Mouse (Mus musculus): ENCODE measurements around the gene Lamtor2. TPM values are rescaled to one million over a fixed set of nuclear protein-coding genes. Genes with fewer than 3 reads are reported as not detected.
A peak's percentile ranks its signal among the peaks of the same experiment; 100 is the strongest.

The Lamtor2 gene
- polyA plus RNA-seq, 1 experiment from 2014 or later = 194 TPM

GRCm38 (mm10) chr3:88538271-88539145 lies 14.4 kb downstream of the Lamtor2 start:
- ATAC-seq (ENCODE audit: insufficient number of reproducible peaks, low FRiP score, low TSS enrichment, low read depth) = no peak
- Histone ChIP-seq H3K27ac (peak overlapping the region; percentile 18; the same call in 1 of the 2 replicates), H3K9me3 (no peaks in the 10 kb centered on the region), H3K36me3 (peaks cover 49% of the 10 kb centered on the region), H3K4me3 (no peak overlapping the region), H3K27me3 (no peaks in the 10 kb centered on the region), H3K4me1 (peaks cover 71% of the 10 kb centered on the region), H3K4me2 (no peak overlapping the region), H3K9ac (no peak overlapping the region)
- 61% methylated on average over 9 of the region's 9 CpGs for WGBS

- Histone ChIP-seq H3K9me3 (no peaks in the 10 kb centered on the region), H3K27ac (peak overlapping the region; percentile 75; the same call in 1 of the 2 replicates), H3K4me2 (0 out of 2 replicates have a peak overlapping the region, but pooled peaks have one; percentile 79), H3K27me3 (no peaks in the 10 kb centered on the region), H3K36me3 (peaks cover 47% of the 10 kb centered on the region), H3K9ac (no peak overlapping the region), H3K4me1 (peaks cover 74% of the 10 kb centered on the region), H3K4me3 (peak overlapping the region; percentile 82; the same call in 1 of the 2 replicates)
- ATAC-seq (ENCODE audit: insufficient number of reproducible peaks, low FRiP score, low TSS enrichment, low read depth) = no peak
- WGBS = 70% methylated on average over 6 of the region's 6 CpGs
These were observed 15.7 kb downstream of the Lamtor2 start for GRCm38 (mm10) chr3:88537146-88537545.

GRCm38 (mm10) chr3:88536103-88536930 lies 16.6 kb downstream of the Lamtor2 start:
- Histone ChIP-seq H3K4me2 (peak overlapping the region; percentile 79), H3K9me3 (no peaks in the 10 kb centered on the region), H3K4me3 (peak overlapping the region; percentile 82), H3K27me3 (no peaks in the 10 kb centered on the region), H3K36me3 (peaks cover 47% of the 10 kb centered on the region), H3K27ac (peak overlapping the region; percentile 75), H3K9ac (0 out of 2 replicates have a peak overlapping the region, but pooled peaks have one; percentile 23), H3K4me1 (peaks cover 70% of the 10 kb centered on the region)
- WGBS = 10% methylated on average over 64 of the region's 64 CpGs
- no peak for ATAC-seq (ENCODE audit: insufficient number of reproducible peaks, low FRiP score, low TSS enrichment, low read depth)

- WGBS = 51% methylated on average over 4 of the region's 4 CpGs
- Histone ChIP-seq H3K27me3 (no peaks in the 10 kb centered on the region), H3K4me3 (peak overlapping the region; percentile 82), H3K36me3 (peaks cover 41% of the 10 kb centered on the region), H3K9ac (no peak overlapping the region), H3K4me1 (peaks cover 67% of the 10 kb centered on the region), H3K9me3 (no peaks in the 10 kb centered on the region), H3K4me2 (peak overlapping the region; percentile 79), H3K27ac (no peak overlapping the region)
- ATAC-seq (ENCODE audit: insufficient number of reproducible peaks, low FRiP score, low TSS enrichment, low read depth) = no peak
These were observed 17.3 kb downstream of the Lamtor2 start for GRCm38 (mm10) chr3:88535527-88535926.

GRCm38 (mm10) chr3:88535005-88535404 lies 17.9 kb downstream of the Lamtor2 start:
- peaks cover 36% of the 10 kb centered on the region for H3K36me3 ChIP-seq
- H3K4me2 ChIP-seq = peak overlapping the region; percentile 79
- no peaks in the 10 kb centered on the region for H3K27me3 ChIP-seq
- no peaks in the 10 kb centered on the region for H3K9me3 ChIP-seq
- H3K9ac ChIP-seq = 0 out of 2 replicates have a peak overlapping the region, but pooled peaks have one; percentile 2
- H3K4me1 ChIP-seq = peaks cover 68% of the 10 kb centered on the region
- ATAC-seq (ENCODE audit: insufficient number of reproducible peaks, low FRiP score, low TSS enrichment, low read depth) = no peak
- WGBS = 19% methylated on average over 3 of the region's 3 CpGs
- H3K4me3 ChIP-seq = peak overlapping the region; percentile 82
- peak overlapping the region; percentile 97 for H3K27ac ChIP-seq

- no peaks in the 10 kb centered on the region for H3K9me3 ChIP-seq
- H3K4me2 ChIP-seq = peak overlapping the region; percentile 79
- peak overlapping the region; percentile 82 for H3K4me3 ChIP-seq
- H3K27me3 ChIP-seq = no peaks in the 10 kb centered on the region
- peak overlapping the region; percentile 83 for H3K9ac ChIP-seq
- H3K27ac ChIP-seq = peak overlapping the region; percentile 97
- peaks cover 73% of the 10 kb centered on the region for H3K4me1 ChIP-seq
- WGBS = 8% methylated on average over 4 of the region's 5 CpGs
- H3K36me3 ChIP-seq = peaks cover 29% of the 10 kb centered on the region
- ATAC-seq (ENCODE audit: insufficient number of reproducible peaks, low FRiP score, low TSS enrichment, low read depth) = no peak
These were observed 19.2 kb downstream of the Lamtor2 start for GRCm38 (mm10) chr3:88533706-88534105.

- Histone ChIP-seq H3K4me3 (peak overlapping the region; percentile 82), H3K27me3 (no peaks in the 10 kb centered on the region), H3K9ac (peak overlapping the region; percentile 83), H3K27ac (peak overlapping the region; percentile 97), H3K36me3 (peaks cover 21% of the 10 kb centered on the region), H3K9me3 (no peaks in the 10 kb centered on the region), H3K4me2 (peak overlapping the region; percentile 79), H3K4me1 (peaks cover 70% of the 10 kb centered on the region)
- WGBS = under 1% methylated on average over 40 of the region's 40 CpGs
- no peak for ATAC-seq (ENCODE audit: insufficient number of reproducible peaks, low FRiP score, low TSS enrichment, low read depth)
These were observed 20.0 kb downstream of the Lamtor2 start for GRCm38 (mm10) chr3:88532689-88533511.

- Histone ChIP-seq H3K9me3 (no peaks in the 10 kb centered on the region), H3K9ac (peak within 1 kb of the TSS; percentile 83), H3K36me3 (peaks cover 18% of the 10 kb centered on the region), H3K4me3 (peak within 1 kb of the TSS; percentile 82), H3K4me2 (peak within 1 kb of the TSS; percentile 79), H3K27ac (peak within 1 kb of the TSS; percentile 97), H3K27me3 (no peaks in the 10 kb centered on the region), H3K4me1 (peaks cover 70% of the 10 kb centered on the region)
- WGBS = 2% methylated on average over 29 of the region's 31 CpGs
- no peak for ATAC-seq (ENCODE audit: insufficient number of reproducible peaks, low FRiP score, low TSS enrichment, low read depth)
These were observed 20.6 kb downstream of the Lamtor2 start, which contains the start of gene Mex3a for GRCm38 (mm10) chr3:88532299-88532674. Mex3a (plus strand) TSS chr3:88532395.

GRCm38 (mm10) chr3:88531348-88532298 lies 21.3 kb downstream of the Lamtor2 start:
- Histone ChIP-seq H3K4me1 (peaks cover 68% of the 10 kb centered on the region), H3K9me3 (no peaks in the 10 kb centered on the region), H3K27ac (peak overlapping the region; percentile 97), H3K9ac (peak overlapping the region; percentile 83), H3K4me3 (peak overlapping the region; percentile 82), H3K4me2 (peak overlapping the region; percentile 79), H3K27me3 (no peaks in the 10 kb centered on the region), H3K36me3 (peaks cover 12% of the 10 kb centered on the region)
- WGBS = under 1% methylated on average over 60 of the region's 63 CpGs
- peak; percentile 85 for ATAC-seq (ENCODE audit: insufficient number of reproducible peaks, low FRiP score, low TSS enrichment, low read depth)

GRCm38 (mm10) chr3:88530082-88530864 lies 22.6 kb downstream of the Lamtor2 start:
- Histone ChIP-seq H3K4me2 (peak overlapping the region; percentile 79), H3K9me3 (no peaks in the 10 kb centered on the region), H3K4me3 (peak overlapping the region; percentile 82), H3K9ac (peak overlapping the region; percentile 83), H3K27ac (peak overlapping the region; percentile 97), H3K36me3 (peaks cover 5% of the 10 kb centered on the region), H3K4me1 (peaks cover 64% of the 10 kb centered on the region), H3K27me3 (no peaks in the 10 kb centered on the region)
- ATAC-seq (ENCODE audit: insufficient number of reproducible peaks, low FRiP score, low TSS enrichment, low read depth) = no peak
- 10% methylated on average over 11 of the region's 11 CpGs for WGBS
